Mouse (Mus musculus) limb, embryonic 15.5 days (tissue): ENCODE measurements around the gene Stx3. TPM values are rescaled to one million over a fixed set of nuclear protein-coding genes. Genes with fewer than 3 reads are reported as not detected.

Source experiments
- ATAC-seq: fragments of 200-750 bp; cut with Nextera tagmentation; 2 replicates; pipeline ENCODE4 v1.8.0; 2017; ENCODE audit warnings: low read depth, moderate TSS enrichment; ENCODE audit not compliant: insufficient number of reproducible peaks, low FRiP score, low TSS enrichment
- H3K27ac ChIP-seq: fragments of 300-500 bp; sonication (generic); 2 replicates; pipeline ENCODE4 v1.5.1; 2015; ENCODE audit warnings: moderate library complexity, mild to moderate bottlenecking, inconsistent platforms
- H3K27me3 ChIP-seq: fragments of 300-500 bp; sonication (generic); 2 replicates; pipeline ENCODE4 v1.6.1; 2015; ENCODE audit warnings: inconsistent platforms
- H3K36me3 ChIP-seq: fragments of 300-500 bp; sonication (generic); 2 replicates; pipeline ENCODE4 v1.6.1; 2015; ENCODE audit warnings: inconsistent platforms
- H3K4me1 ChIP-seq: fragments of 300-500 bp; sonication (generic); 2 replicates; pipeline ENCODE4 v1.6.1; 2015; ENCODE audit warnings: inconsistent platforms
- H3K4me2 ChIP-seq: fragments of 300-500 bp; sonication (generic); 2 replicates; pipeline ENCODE4 v1.6.1; 2015; ENCODE audit warnings: mild to moderate bottlenecking, inconsistent platforms
- H3K4me3 ChIP-seq: fragments of 300-500 bp; sonication (generic); 2 replicates; pipeline ENCODE4 v1.5.1; 2015; ENCODE audit warnings: mild to moderate bottlenecking, inconsistent platforms
- H3K9ac ChIP-seq: fragments of 300-500 bp; sonication (generic); 2 replicates; pipeline ENCODE4 v1.6.1; 2015; ENCODE audit warnings: inconsistent platforms
- H3K9me3 ChIP-seq: fragments of 300-500 bp; sonication (generic); 2 replicates; pipeline ENCODE4 v1.6.1; 2016; ENCODE audit warnings: inconsistent platforms
- WGBS: fragments of 180-500 bp; shearing (Covaris S2); methylation state at CpG from one replicate; pipeline ENCODE4 v1.1.7; 2015; 5-methylcytosine and 5-hydroxymethylcytosine counted together
- polyA plus RNA-seq: library from polyadenylated mRNA; unstranded; fragments of >200 nt; fragmentation: Nextera tagmentation; extraction: Ambion mirVana; gene quantifications from 2 replicates; pipeline ENCODE4 v1.2.1, GENCODE M21; 2015

The Stx3 gene
- polyA plus RNA-seq, result 6.2 and 6.4 TPM in 2 replicates

GRCm38 (mm10) chr19:11819143-11819700 lies at the start of gene Stx3:
TSS of gene Stx3 (minus strand) at chr19:11819403.
- no peak for ATAC-seq
- Histone ChIP-seq H3K4me3 (peak within 1 kb of the TSS; percentile 61), H3K9ac (peak within 1 kb of the TSS; percentile 40), H3K4me2 (peak within 1 kb of the TSS; percentile 89), H3K4me1 (peaks cover 14% of the 10 kb centered on the region), H3K9me3 (no peaks in the 10 kb centered on the region), H3K27me3 (peaks cover 46% of the 10 kb centered on the region), H3K27ac (no peak within 1 kb of the TSS), H3K36me3 (no peaks in the 10 kb centered on the region)
- WGBS, result 1% methylated on average over 20 of the region's 20 CpGs

- Histone ChIP-seq H3K9me3 (no peaks in the 10 kb centered on the region), H3K27ac (no peak overlapping the region), H3K4me1 (no peaks in the 10 kb centered on the region), H3K9ac (no peak overlapping the region), H3K4me2 (no peak overlapping the region), H3K4me3 (no peak overlapping the region), H3K27me3 (no peaks in the 10 kb centered on the region), H3K36me3 (no peaks in the 10 kb centered on the region)
- 85% methylated on average over 2 of the region's 2 CpGs for WGBS
- ATAC-seq, result no peak
Measured at GRCm38 (mm10) chr19:11867837-11868236, 48.6 kb upstream of the Stx3 start.

GRCm38 (mm10) chr19:11860966-11861365 lies 41.8 kb upstream of the Stx3 start, which contains the start of gene Olfr1418:
TSS of gene Olfr1418 (minus strand) at chr19:11861066.
- WGBS, result 96% methylated on average over 1 of the region's 1 CpGs
- no peak for ATAC-seq
- H3K9me3 ChIP-seq, result no peaks in the 10 kb centered on the region

GRCm38 (mm10) chr19:11856506-11856905 lies 37.3 kb upstream of the Stx3 start:
- ATAC-seq, result no peak
- Histone ChIP-seq H3K9me3 (no peaks in the 10 kb centered on the region), H3K4me3 (no peak overlapping the region), H3K27ac (no peak overlapping the region), H3K36me3 (no peaks in the 10 kb centered on the region), H3K4me2 (no peak overlapping the region), H3K9ac (no peak overlapping the region), H3K4me1 (no peaks in the 10 kb centered on the region), H3K27me3 (no peaks in the 10 kb centered on the region)
- WGBS, result 80% methylated on average over 6 of the region's 6 CpGs

More at GRCm38 (mm10) chr19:11860966-11861365, 41.8 kb upstream of the Stx3 start, which contains the start of gene Olfr1418:
- no peak within 1 kb of the TSS for H3K9ac ChIP-seq
- no peak within 1 kb of the TSS for H3K27ac ChIP-seq
- H3K36me3 ChIP-seq, result no peaks in the 10 kb centered on the region
- H3K4me1 ChIP-seq, result no peaks in the 10 kb centered on the region
- H3K4me3 ChIP-seq, result no peak within 1 kb of the TSS
- no peaks in the 10 kb centered on the region for H3K27me3 ChIP-seq
- no peak within 1 kb of the TSS for H3K4me2 ChIP-seq

GRCm38 (mm10) chr19:11854821-11855220 lies 35.6 kb upstream of the Stx3 start:
- no peaks in the 10 kb centered on the region for H3K36me3 ChIP-seq
- H3K4me1 ChIP-seq, result no peaks in the 10 kb centered on the region
- H3K9ac ChIP-seq, result no peak overlapping the region
- H3K9me3 ChIP-seq, result no peaks in the 10 kb centered on the region
- 73% methylated on average over 2 of the region's 2 CpGs for WGBS
- no peak overlapping the region for H3K4me3 ChIP-seq
- no peak for ATAC-seq
- H3K4me2 ChIP-seq, result no peak overlapping the region
- H3K27me3 ChIP-seq, result no peaks in the 10 kb centered on the region
- no peak overlapping the region for H3K27ac ChIP-seq

- no peaks in the 10 kb centered on the region for H3K9me3 ChIP-seq
- no peak for ATAC-seq
- no peak overlapping the region for H3K4me3 ChIP-seq
- 69% methylated on average over 4 of the region's 4 CpGs for WGBS
- H3K9ac ChIP-seq, result no peak overlapping the region
- H3K36me3 ChIP-seq, result no peaks in the 10 kb centered on the region
- H3K4me2 ChIP-seq, result no peak overlapping the region
- H3K27me3 ChIP-seq, result no peaks in the 10 kb centered on the region
- no peaks in the 10 kb centered on the region for H3K4me1 ChIP-seq
- no peak overlapping the region for H3K27ac ChIP-seq
Measured at GRCm38 (mm10) chr19:11852652-11853051, 33.4 kb upstream of the Stx3 start.

- Histone ChIP-seq H3K4me1 (no peaks in the 10 kb centered on the region), H3K27ac (no peak overlapping the region), H3K9ac (no peak overlapping the region), H3K27me3 (no peaks in the 10 kb centered on the region), H3K9me3 (no peaks in the 10 kb centered on the region), H3K36me3 (no peaks in the 10 kb centered on the region), H3K4me2 (no peak overlapping the region), H3K4me3 (no peak overlapping the region)
- WGBS, result 88% methylated on average over 4 of the region's 4 CpGs
- ATAC-seq, result no peak
Measured at GRCm38 (mm10) chr19:11846333-11846732, 27.1 kb upstream of the Stx3 start.

- no peak within 1 kb of the TSS for H3K27ac ChIP-seq
- WGBS, result 86% methylated on average over 4 of the region's 4 CpGs
- no peaks in the 10 kb centered on the region for H3K4me1 ChIP-seq
- no peaks in the 10 kb centered on the region for H3K9me3 ChIP-seq
- no peaks in the 10 kb centered on the region for H3K27me3 ChIP-seq
- H3K36me3 ChIP-seq, result no peaks in the 10 kb centered on the region
- no peak within 1 kb of the TSS for H3K4me3 ChIP-seq
- no peak within 1 kb of the TSS for H3K9ac ChIP-seq
- no peak within 1 kb of the TSS for H3K4me2 ChIP-seq
- no peak for ATAC-seq
Measured at GRCm38 (mm10) chr19:11839119-11839518, 19.9 kb upstream of the Stx3 start, which contains the start of gene Olfr1417. TSS of gene Olfr1417 (minus strand) at chr19:11839219.

GRCm38 (mm10) chr19:11823346-11824065 lies 4.3 kb upstream of the Stx3 start:
- Histone ChIP-seq H3K4me1 (peaks cover 8% of the 10 kb centered on the region), H3K4me2 (no peak overlapping the region), H3K9me3 (no peaks in the 10 kb centered on the region), H3K4me3 (no peak overlapping the region), H3K36me3 (no peaks in the 10 kb centered on the region), H3K27ac (no peak overlapping the region), H3K9ac (no peak overlapping the region), H3K27me3 (peaks cover 17% of the 10 kb centered on the region)
- no peak for ATAC-seq
- 29% methylated on average over 4 of the region's 4 CpGs for WGBS

GRCm38 (mm10) chr19:11820211-11820610 lies 1.0 kb upstream of the Stx3 start:
- Histone ChIP-seq H3K27me3 (peaks cover 40% of the 10 kb centered on the region), H3K4me3 (peak overlapping the region; percentile 61), H3K9me3 (no peaks in the 10 kb centered on the region), H3K4me2 (peak overlapping the region; percentile 89), H3K9ac (no peak overlapping the region), H3K36me3 (no peaks in the 10 kb centered on the region), H3K4me1 (peaks cover 14% of the 10 kb centered on the region), H3K27ac (no peak overlapping the region)
- no peak for ATAC-seq
- 28% methylated on average over 6 of the region's 6 CpGs for WGBS

- peaks cover 44% of the 10 kb centered on the region for H3K27me3 ChIP-seq
- no peaks in the 10 kb centered on the region for H3K36me3 ChIP-seq
- peak overlapping the region; percentile 61 for H3K4me3 ChIP-seq
- no peak overlapping the region for H3K27ac ChIP-seq
- WGBS, result under 1% methylated on average over 15 of the region's 15 CpGs
- no peaks in the 10 kb centered on the region for H3K9me3 ChIP-seq
- H3K4me2 ChIP-seq, result peak overlapping the region; percentile 89
- no peak for ATAC-seq
- H3K9ac ChIP-seq, result no peak overlapping the region
- H3K4me1 ChIP-seq, result peaks cover 14% of the 10 kb centered on the region
Measured at GRCm38 (mm10) chr19:11819800-11820199, 597 bp upstream of the Stx3 start.
